Mouse (Mus musculus): ENCODE measurements around the gene Rab8a.

DNA sequence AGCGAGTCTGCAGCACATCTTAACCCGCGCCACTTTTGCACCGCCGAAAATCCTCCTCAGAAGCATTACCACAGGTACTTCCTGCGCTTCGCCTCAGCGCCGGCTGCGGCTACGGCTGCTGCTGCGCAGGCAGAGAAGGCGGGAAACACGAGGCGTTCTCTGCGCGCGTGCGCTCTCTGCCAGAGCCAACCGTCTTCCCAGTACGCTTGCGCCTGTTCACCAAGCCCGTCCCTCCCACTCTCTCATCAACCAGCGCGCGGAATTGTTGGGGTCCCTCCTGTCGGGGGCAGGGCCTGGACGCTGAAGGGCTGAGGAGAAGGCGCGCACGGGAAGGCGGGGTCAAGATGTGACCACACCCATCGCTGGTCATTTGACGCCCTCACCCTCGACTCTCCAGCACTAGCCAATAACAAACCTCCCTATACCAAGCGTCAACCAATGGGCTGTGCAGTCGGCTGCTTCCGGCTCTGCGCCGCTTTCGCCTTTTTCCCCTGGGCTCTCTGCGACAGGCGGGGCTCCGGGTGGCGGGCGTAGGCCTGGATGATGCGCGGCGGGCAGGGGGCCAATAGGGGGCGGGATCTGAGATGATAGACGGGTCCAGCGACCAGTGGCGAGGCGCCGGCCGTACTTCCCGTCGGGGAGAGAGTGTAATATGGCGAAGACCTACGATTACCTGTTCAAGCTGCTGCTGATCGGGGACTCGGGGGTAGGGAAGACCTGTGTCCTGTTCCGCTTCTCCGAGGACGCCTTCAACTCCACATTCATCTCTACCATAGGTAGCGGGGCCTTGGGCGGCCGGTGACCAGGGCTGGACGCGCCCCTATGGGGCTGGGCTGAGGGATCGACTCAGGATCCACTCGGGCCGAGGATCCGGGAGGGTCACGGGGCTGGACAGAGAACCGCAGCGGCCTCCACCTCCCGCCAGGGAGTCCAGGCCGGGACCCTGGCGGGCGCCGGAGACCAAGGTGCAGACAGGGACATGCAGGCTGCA lies at the start of gene Rab8a:
- TF ChIP-seq CTCF (IDR thresholded peaks at IDR 0.05; ENCODE audit: insufficient read depth, low read depth, low read length), result 0 out of 2 replicates have a peak, but pooled peaks have one; percentile 5
- TF ChIP-seq POLR2A (IDR thresholded peaks at IDR 0.05; ENCODE audit: insufficient read depth, low read depth, low read length), result peak; percentile 85

All from olfactory bulb, adult 2 months (tissue).